Mouse (Mus musculus): ENCODE results near the gene Nenf. TPM values are rescaled to one million over a fixed set of nuclear protein-coding genes. Genes with fewer than 3 reads are reported as not detected.

Nenf gene
- polyA plus RNA-seq, 1 experiment from 2014 or later: 85.1 TPM

GRCm38 (mm10) chr1:191268797-191269647, 49.0 kb downstream of the Nenf start:
- Histone ChIP-seq H3K9me3 (ENCODE audit: control insufficient read depth, low read length) (no peaks in the 10 kb centered on the region), H3K4me2 (replicated peaks; ENCODE audit: low read depth, low read length) (no peak overlapping the region), H3K27me3 (ENCODE audit: control insufficient read depth, insufficient read depth, low read length) (no peaks in the 10 kb centered on the region), H3K4me1 (replicated peaks; ENCODE audit: control insufficient read depth, insufficient read depth, low read length) (no peaks in the 10 kb centered on the region), H3K9ac (ENCODE audit: low read depth, low read length) (no peak overlapping the region), H3K4me3 (ENCODE audit: low read depth, low read length) (no peak overlapping the region), H3K27ac (ENCODE audit: low read depth, low read length) (no peak overlapping the region), H3K36me3 (ENCODE audit: control insufficient read depth, insufficient read depth, low read length) (no peaks in the 10 kb centered on the region)
- DNase-seq (ENCODE audit: low spot score) (no peak), ATAC-seq (ENCODE audit: low FRiP score) (no peak)
- whole genome bisulfite sequencing: 81% methylated on average over 5 of the region's 5 CpGs

- Histone ChIP-seq H3K27ac (ENCODE audit: low read depth, low read length) (no peak overlapping the region), H3K9ac (ENCODE audit: low read depth, low read length) (no peak overlapping the region), H3K36me3 (ENCODE audit: control insufficient read depth, insufficient read depth, low read length) (no peaks in the 10 kb centered on the region), H3K4me1 (replicated peaks; ENCODE audit: control insufficient read depth, insufficient read depth, low read length) (no peaks in the 10 kb centered on the region), H3K4me2 (replicated peaks; ENCODE audit: low read depth, low read length) (no peak overlapping the region), H3K9me3 (ENCODE audit: control insufficient read depth, low read length) (no peaks in the 10 kb centered on the region), H3K4me3 (ENCODE audit: low read depth, low read length) (no peak overlapping the region), H3K27me3 (ENCODE audit: control insufficient read depth, insufficient read depth, low read length) (no peaks in the 10 kb centered on the region)
- no peak for ATAC-seq (ENCODE audit: low FRiP score)
- WGBS: 38% methylated on average over 5 of the region's 5 CpGs
- no peak for DNase-seq (ENCODE audit: low spot score)
Observed at GRCm38 (mm10) chr1:191267856-191268255, 50.1 kb downstream of the Nenf start.

- Histone ChIP-seq H3K4me3 (ENCODE audit: low read depth, low read length) (no peak overlapping the region), H3K27me3 (ENCODE audit: control insufficient read depth, insufficient read depth, low read length) (no peaks in the 10 kb centered on the region), H3K36me3 (ENCODE audit: control insufficient read depth, insufficient read depth, low read length) (no peaks in the 10 kb centered on the region), H3K4me1 (replicated peaks; ENCODE audit: control insufficient read depth, insufficient read depth, low read length) (no peaks in the 10 kb centered on the region), H3K9me3 (ENCODE audit: control insufficient read depth, low read length) (no peaks in the 10 kb centered on the region), H3K9ac (ENCODE audit: low read depth, low read length) (no peak overlapping the region), H3K4me2 (replicated peaks; ENCODE audit: low read depth, low read length) (no peak overlapping the region), H3K27ac (ENCODE audit: low read depth, low read length) (no peak overlapping the region)
- ATAC-seq (ENCODE audit: low FRiP score): no peak
- WGBS: 88% methylated on average over 5 of the region's 5 CpGs
- DNase-seq (ENCODE audit: low spot score): no peak
Observed at GRCm38 (mm10) chr1:191267162-191267561, 50.8 kb downstream of the Nenf start.

GRCm38 (mm10) chr1:191263471-191263870, 54.5 kb downstream of the Nenf start:
- Histone ChIP-seq H3K9ac (ENCODE audit: low read depth, low read length) (no peak overlapping the region), H3K27me3 (ENCODE audit: control insufficient read depth, insufficient read depth, low read length) (no peaks in the 10 kb centered on the region), H3K36me3 (ENCODE audit: control insufficient read depth, insufficient read depth, low read length) (no peaks in the 10 kb centered on the region), H3K4me1 (replicated peaks; ENCODE audit: control insufficient read depth, insufficient read depth, low read length) (0 out of 2 replicates have a peak, but pooled peaks cover 2% of the 10 kb centered on the region), H3K4me3 (ENCODE audit: low read depth, low read length) (no peak overlapping the region), H3K27ac (ENCODE audit: low read depth, low read length) (no peak overlapping the region), H3K9me3 (ENCODE audit: control insufficient read depth, low read length) (no peaks in the 10 kb centered on the region), H3K4me2 (replicated peaks; ENCODE audit: low read depth, low read length) (no peak overlapping the region)
- ATAC-seq (ENCODE audit: low FRiP score) (no peak), DNase-seq (ENCODE audit: low spot score) (no peak)
- 89% methylated on average over 5 of the region's 5 CpGs for WGBS

GRCm38 (mm10) chr1:191261861-191262260, 56.1 kb downstream of the Nenf start:
- no peak overlapping the region for H3K27ac ChIP-seq (ENCODE audit: low read depth, low read length)
- DNase-seq (ENCODE audit: low spot score) (no peak), ATAC-seq (ENCODE audit: low FRiP score) (no peak)
- H3K4me3 ChIP-seq (ENCODE audit: low read depth, low read length): no peak overlapping the region
- no peaks in the 10 kb centered on the region for H3K36me3 ChIP-seq (ENCODE audit: control insufficient read depth, insufficient read depth, low read length)
- H3K27me3 ChIP-seq (ENCODE audit: control insufficient read depth, insufficient read depth, low read length): no peaks in the 10 kb centered on the region
- H3K4me2 ChIP-seq (replicated peaks; ENCODE audit: low read depth, low read length): no peak overlapping the region
- 21% methylated on average over 6 of the region's 6 CpGs for WGBS
- 0 out of 2 replicates have a peak, but pooled peaks cover 2% of the 10 kb centered on the region for H3K4me1 ChIP-seq (replicated peaks; ENCODE audit: control insufficient read depth, insufficient read depth, low read length)
- H3K9me3 ChIP-seq (ENCODE audit: control insufficient read depth, low read length): no peaks in the 10 kb centered on the region
- no peak overlapping the region for H3K9ac ChIP-seq (ENCODE audit: low read depth, low read length)

- WGBS: 78% methylated on average over 5 of the region's 5 CpGs
- no peak for DNase-seq (ENCODE audit: low spot score)
- Histone ChIP-seq H3K36me3 (ENCODE audit: control insufficient read depth, insufficient read depth, low read length) (no peaks in the 10 kb centered on the region), H3K27ac (ENCODE audit: low read depth, low read length) (no peak overlapping the region), H3K9me3 (ENCODE audit: control insufficient read depth, low read length) (no peaks in the 10 kb centered on the region), H3K4me3 (ENCODE audit: low read depth, low read length) (no peak overlapping the region), H3K4me1 (replicated peaks; ENCODE audit: control insufficient read depth, insufficient read depth, low read length) (0 out of 2 replicates have a peak, but pooled peaks cover 2% of the 10 kb centered on the region), H3K9ac (ENCODE audit: low read depth, low read length) (no peak overlapping the region), H3K27me3 (ENCODE audit: control insufficient read depth, insufficient read depth, low read length) (no peaks in the 10 kb centered on the region), H3K4me2 (replicated peaks; ENCODE audit: low read depth, low read length) (no peak overlapping the region)
- ATAC-seq (ENCODE audit: low FRiP score): no peak
Observed at GRCm38 (mm10) chr1:191259661-191260060, 58.3 kb downstream of the Nenf start.

- no peaks in the 10 kb centered on the region for H3K27me3 ChIP-seq (ENCODE audit: control insufficient read depth, insufficient read depth, low read length)
- ATAC-seq (ENCODE audit: low FRiP score): no peak
Observed at GRCm38 (mm10) chr1:191259121-191259520, 58.9 kb downstream of the Nenf start.

GRCm38 (mm10) chr1:191258521-191258920, 59.5 kb downstream of the Nenf start:
- no peaks in the 10 kb centered on the region for H3K27me3 ChIP-seq (ENCODE audit: control insufficient read depth, insufficient read depth, low read length)
- H3K36me3 ChIP-seq (ENCODE audit: control insufficient read depth, insufficient read depth, low read length): no peaks in the 10 kb centered on the region
- H3K4me3 ChIP-seq (ENCODE audit: low read depth, low read length): no peak overlapping the region
- H3K9me3 ChIP-seq (ENCODE audit: control insufficient read depth, low read length): no peaks in the 10 kb centered on the region
- H3K4me2 ChIP-seq (replicated peaks; ENCODE audit: low read depth, low read length): no peak overlapping the region
- DNase-seq (ENCODE audit: low spot score) (no peak), ATAC-seq (ENCODE audit: low FRiP score) (no peak)
- 68% methylated on average over 3 of the region's 3 CpGs for WGBS
- no peak overlapping the region for H3K9ac ChIP-seq (ENCODE audit: low read depth, low read length)
- H3K27ac ChIP-seq (ENCODE audit: low read depth, low read length): no peak overlapping the region
- H3K4me1 ChIP-seq (replicated peaks; ENCODE audit: control insufficient read depth, insufficient read depth, low read length): 0 out of 2 replicates have a peak, but pooled peaks cover 2% of the 10 kb centered on the region

More at GRCm38 (mm10) chr1:191259121-191259520, 58.9 kb downstream of the Nenf start:
- Histone ChIP-seq H3K36me3 (ENCODE audit: control insufficient read depth, insufficient read depth, low read length) (no peaks in the 10 kb centered on the region), H3K4me3 (ENCODE audit: low read depth, low read length) (no peak overlapping the region), H3K9ac (ENCODE audit: low read depth, low read length) (no peak overlapping the region), H3K4me2 (replicated peaks; ENCODE audit: low read depth, low read length) (no peak overlapping the region), H3K4me1 (replicated peaks; ENCODE audit: control insufficient read depth, insufficient read depth, low read length) (0 out of 2 replicates have a peak, but pooled peaks cover 2% of the 10 kb centered on the region), H3K9me3 (ENCODE audit: control insufficient read depth, low read length) (no peaks in the 10 kb centered on the region), H3K27ac (ENCODE audit: low read depth, low read length) (no peak overlapping the region)
- no peak for DNase-seq (ENCODE audit: low spot score)
- WGBS: 33% methylated on average over 7 of the region's 7 CpGs

- no peak for DNase-seq (ENCODE audit: low spot score)
- Histone ChIP-seq H3K27me3 (ENCODE audit: control insufficient read depth, insufficient read depth, low read length) (no peaks in the 10 kb centered on the region), H3K36me3 (ENCODE audit: control insufficient read depth, insufficient read depth, low read length) (no peaks in the 10 kb centered on the region), H3K4me2 (replicated peaks; ENCODE audit: low read depth, low read length) (no peak overlapping the region), H3K4me1 (replicated peaks; ENCODE audit: control insufficient read depth, insufficient read depth, low read length) (0 out of 2 replicates have a peak, but pooled peaks cover 2% of the 10 kb centered on the region), H3K9ac (ENCODE audit: low read depth, low read length) (no peak overlapping the region), H3K9me3 (ENCODE audit: control insufficient read depth, low read length) (no peaks in the 10 kb centered on the region), H3K4me3 (ENCODE audit: low read depth, low read length) (no peak overlapping the region), H3K27ac (ENCODE audit: low read depth, low read length) (no peak overlapping the region)
- 42% methylated on average over 2 of the region's 2 CpGs for WGBS
- no peak for ATAC-seq (ENCODE audit: low FRiP score)
Observed at GRCm38 (mm10) chr1:191257981-191258380, 60.0 kb downstream of the Nenf start.
